Mouse (Mus musculus) forebrain, embryonic 15.5 days (tissue): ENCODE results near the gene Tmem230. TPM values are rescaled to one million over a fixed set of nuclear protein-coding genes. Genes with fewer than 3 reads are reported as not detected.

ENCODE experiments used
- ATAC-seq: fragments of 200-750 bp; cut with Nextera tagmentation; replicated peaks from 2 replicates; pipeline ENCODE4 v1.8.0; 2017; ENCODE audit warnings: mild to moderate bottlenecking, moderate TSS enrichment, moderate library complexity
- H3K27ac ChIP-seq: fragments of 300-500 bp; sonication (generic); replicated peaks from 2 replicates; pipeline ENCODE4 v1.5.1; 2015; ENCODE audit warnings: mild to moderate bottlenecking, inconsistent platforms
- H3K27me3 ChIP-seq: fragments of 300-500 bp; sonication (generic); 2 replicates; pipeline ENCODE4 v1.6.1; 2015; ENCODE audit warnings: inconsistent platforms
- H3K36me3 ChIP-seq: fragments of 300-500 bp; sonication (generic); 2 replicates; pipeline ENCODE4 v1.6.1; 2015; ENCODE audit warnings: mild to moderate bottlenecking, inconsistent platforms
- H3K4me1 ChIP-seq: fragments of 300-500 bp; sonication (generic); 2 replicates; pipeline ENCODE4 v1.6.1; 2015; ENCODE audit warnings: inconsistent platforms
- H3K4me2 ChIP-seq: fragments of 300-500 bp; sonication (generic); replicated peaks from 2 replicates; pipeline ENCODE4 v1.6.1; 2015; ENCODE audit warnings: mild to moderate bottlenecking, inconsistent platforms
- H3K4me3 ChIP-seq: fragments of 300-500 bp; sonication (generic); 2 replicates; pipeline ENCODE4 v1.5.1; 2015; ENCODE audit warnings: mild to moderate bottlenecking, inconsistent platforms
- H3K9ac ChIP-seq: fragments of 300-500 bp; sonication (generic); replicated peaks from 2 replicates; pipeline ENCODE4 v1.6.1; 2015; ENCODE audit warnings: mild to moderate bottlenecking, inconsistent platforms
- H3K9me3 ChIP-seq: fragments of 300-500 bp; sonication (generic); 2 replicates; pipeline ENCODE4 v1.6.1; 2016; ENCODE audit warnings: inconsistent platforms
- WGBS: fragments of 180-500 bp; shearing (Covaris S2); methylation state at CpG from one replicate; pipeline ENCODE4 v1.1.7; 2015; ENCODE audit warnings: mixed read lengths; 5-methylcytosine and 5-hydroxymethylcytosine counted together
- polyA plus RNA-seq: library from polyadenylated mRNA; unstranded; fragments of >200 nt; fragmentation: Nextera tagmentation; extraction: Ambion mirVana; gene quantifications from 2 replicates; pipeline ENCODE4 v1.2.1, GENCODE M21; 2015

Tmem230 gene
- polyA plus RNA-seq, 1 experiment from 2014 or later = 47.2 TPM

DNA sequence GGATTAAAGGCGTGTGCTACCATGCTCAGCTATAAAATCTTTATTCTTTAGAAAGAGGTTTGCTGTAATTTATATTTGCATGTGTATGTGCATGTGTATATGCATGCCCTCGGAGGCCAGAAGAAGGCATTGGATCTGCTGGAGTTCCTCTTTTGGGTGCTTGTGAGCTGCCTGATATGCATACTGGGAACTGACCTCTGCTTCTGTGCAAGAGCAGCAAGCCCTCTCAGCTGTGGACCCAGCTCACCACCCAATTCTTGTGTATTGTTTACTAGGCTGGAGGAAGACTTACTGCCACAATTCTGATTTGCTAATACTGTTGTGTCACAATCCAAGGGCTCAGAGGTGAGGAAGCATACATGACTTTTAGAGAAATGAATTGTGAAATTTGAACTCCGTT, 18.5 kb upstream of the Tmem230 start:
- Histone ChIP-seq H3K9ac (no peak overlapping the region), H3K27ac (no peak overlapping the region), H3K27me3 (no peaks in the 10 kb centered on the region), H3K4me3 (no peak overlapping the region), H3K4me1 (peaks cover 17% of the 10 kb centered on the region), H3K36me3 (no peaks in the 10 kb centered on the region), H3K9me3 (no peaks in the 10 kb centered on the region), H3K4me2 (no peak overlapping the region)
- no peak for ATAC-seq
- 90% methylated on average over 3 of the region's 3 CpGs for WGBS

DNA sequence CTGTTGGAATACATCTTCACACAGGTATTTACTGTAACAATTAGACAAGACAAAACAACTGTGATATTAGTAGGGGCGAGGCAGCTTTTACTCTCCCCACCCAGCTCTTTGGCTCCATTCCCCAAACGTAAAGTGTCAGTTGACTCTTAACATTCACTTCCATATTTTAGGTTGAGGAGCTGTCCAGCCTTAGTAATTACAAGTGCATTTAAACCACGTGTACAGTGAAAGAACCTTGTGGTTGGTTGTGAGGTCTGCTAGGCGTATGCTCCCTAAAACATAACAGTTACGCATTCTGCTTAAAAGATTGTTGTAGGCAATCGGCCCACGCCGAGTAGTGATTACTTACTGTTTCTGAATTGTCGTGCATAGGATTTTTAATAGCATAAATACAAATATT, 17.6 kb upstream of the Tmem230 start:
- no peak for ATAC-seq
- Histone ChIP-seq H3K4me2 (no peak overlapping the region), H3K4me1 (peaks cover 17% of the 10 kb centered on the region), H3K27me3 (no peaks in the 10 kb centered on the region), H3K9ac (no peak overlapping the region), H3K9me3 (no peaks in the 10 kb centered on the region), H3K27ac (no peak overlapping the region), H3K36me3 (no peaks in the 10 kb centered on the region), H3K4me3 (no peak overlapping the region)
- WGBS = 91% methylated on average over 9 of the region's 9 CpGs

DNA sequence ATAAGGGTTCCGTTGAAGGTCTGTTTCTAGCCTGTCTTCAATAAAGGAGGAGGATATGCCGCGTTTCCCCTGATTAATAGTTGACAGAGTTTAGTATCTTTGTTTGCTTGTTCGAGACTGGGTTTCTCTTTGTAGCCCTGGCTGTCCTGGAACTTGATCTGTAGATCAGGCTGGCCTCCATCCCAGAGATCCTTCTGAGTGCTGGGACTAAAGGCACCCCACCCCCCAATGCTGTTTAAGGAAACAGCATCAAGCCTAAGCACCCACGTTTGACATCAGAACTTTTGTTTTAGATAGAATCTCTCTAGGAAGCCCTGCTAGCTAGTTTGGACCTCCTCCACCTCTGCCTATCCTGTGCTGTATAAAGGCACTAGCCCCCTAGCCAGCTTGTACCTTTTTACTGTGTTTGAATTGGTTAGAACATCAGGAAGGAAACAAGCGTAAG, 16.7 kb upstream of the Tmem230 start:
- Histone ChIP-seq H3K4me2 (peak overlapping the region; percentile 61), H3K4me1 (peaks cover 17% of the 10 kb centered on the region), H3K9ac (peak overlapping the region; percentile 92), H3K4me3 (peak overlapping the region; percentile 95), H3K36me3 (no peaks in the 10 kb centered on the region), H3K27me3 (no peaks in the 10 kb centered on the region), H3K9me3 (no peaks in the 10 kb centered on the region), H3K27ac (0 out of 2 replicates have a peak overlapping the region, but pooled peaks have one; percentile 76)
- ATAC-seq = no peak
- WGBS = 13% methylated on average over 6 of the region's 6 CpGs

DNA sequence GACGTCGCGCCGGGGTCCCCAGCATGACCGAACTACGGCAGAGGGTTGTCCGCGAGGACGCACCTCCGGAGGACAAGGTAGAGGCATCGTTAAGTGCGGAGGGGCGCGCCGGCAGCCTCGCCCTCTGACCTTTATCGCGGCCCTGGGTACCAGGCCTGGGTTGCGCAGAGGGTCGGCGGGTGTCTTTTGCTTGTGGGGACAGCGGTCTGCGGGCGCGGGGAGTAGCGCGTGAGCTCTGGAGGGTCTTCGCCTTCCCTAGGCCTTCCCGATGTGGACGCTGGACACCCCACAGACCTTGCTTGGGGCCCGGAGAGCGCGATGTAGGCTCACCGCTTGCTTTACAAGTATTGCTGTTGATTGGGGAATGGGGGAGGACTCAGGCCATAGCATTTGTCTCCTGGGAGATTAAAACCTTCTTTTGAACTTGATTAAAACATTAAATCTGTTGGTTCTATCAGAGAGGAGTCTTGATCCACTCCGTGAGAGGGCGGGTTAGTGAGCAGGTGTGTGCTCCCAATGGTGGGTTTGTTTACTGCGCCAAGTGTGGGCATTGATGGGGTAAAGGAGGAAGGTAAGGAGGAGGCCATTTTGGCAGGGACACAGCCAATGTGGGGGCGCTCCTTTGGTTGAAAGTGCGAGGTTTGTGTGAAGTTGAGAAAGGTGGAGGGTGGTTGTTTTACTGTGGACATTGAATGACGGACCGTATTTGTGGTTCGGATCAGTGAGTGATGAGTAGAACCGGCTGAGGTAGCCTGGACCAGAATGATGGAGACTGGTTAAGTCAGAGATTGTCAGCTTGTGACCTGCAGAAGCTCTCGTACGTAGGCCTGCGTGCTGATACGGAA, 16.0 kb upstream of the Tmem230 start:
- peak overlapping the region; percentile 95 for H3K4me3 ChIP-seq
- H3K27ac ChIP-seq = peak overlapping the region; percentile 76
- peak; percentile 20; the same call in 1 of the 2 replicates for ATAC-seq
- H3K36me3 ChIP-seq = no peaks in the 10 kb centered on the region
- no peaks in the 10 kb centered on the region for H3K27me3 ChIP-seq
- H3K9me3 ChIP-seq = no peaks in the 10 kb centered on the region
- H3K9ac ChIP-seq = peak overlapping the region; percentile 92
- under 1% methylated on average over 47 of the region's 47 CpGs for WGBS
- peak overlapping the region; percentile 61 for H3K4me2 ChIP-seq
- H3K4me1 ChIP-seq = peaks cover 17% of the 10 kb centered on the region

DNA sequence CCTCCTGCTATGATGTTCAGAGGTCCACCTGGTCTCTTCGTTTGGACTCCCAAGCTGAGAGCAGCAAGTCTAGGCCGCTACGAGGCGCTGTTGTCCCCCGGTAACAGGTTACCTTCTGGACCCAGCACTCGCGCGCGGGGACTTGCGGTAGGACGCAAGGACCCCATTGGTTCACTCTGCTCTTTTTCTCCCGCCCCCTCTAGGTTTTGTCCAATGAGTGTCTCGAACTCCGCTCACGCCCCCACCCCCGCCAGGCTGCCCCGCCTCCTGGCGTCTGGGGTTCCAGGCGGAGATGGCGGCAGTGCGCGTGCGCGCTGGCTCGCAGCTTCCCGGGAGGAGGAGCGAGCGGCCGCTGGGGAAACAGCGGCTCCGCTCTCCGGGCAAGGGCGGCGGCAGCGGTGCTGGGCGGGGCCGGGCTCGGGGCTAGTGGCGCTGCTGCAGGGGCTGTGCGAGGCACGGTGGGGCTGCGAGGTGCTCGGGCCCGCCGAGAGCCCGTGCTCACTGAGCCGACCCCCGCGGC, 15.3 kb upstream of the Tmem230 start, which contains the start of gene Cds2:
Gene Cds2 (plus strand): TSS at position 270 of the 520 bp plus-strand sequence.
- Histone ChIP-seq H3K9me3 (no peaks in the 10 kb centered on the region), H3K4me3 (peak within 1 kb of the TSS; percentile 95), H3K9ac (peak within 1 kb of the TSS; percentile 92), H3K36me3 (no peaks in the 10 kb centered on the region), H3K4me1 (peaks cover 17% of the 10 kb centered on the region), H3K4me2 (peak within 1 kb of the TSS; percentile 61), H3K27ac (peak within 1 kb of the TSS; percentile 76), H3K27me3 (no peaks in the 10 kb centered on the region)
- ATAC-seq = peak; percentile 99
- 1% methylated on average over 48 of the region's 49 CpGs for WGBS

DNA sequence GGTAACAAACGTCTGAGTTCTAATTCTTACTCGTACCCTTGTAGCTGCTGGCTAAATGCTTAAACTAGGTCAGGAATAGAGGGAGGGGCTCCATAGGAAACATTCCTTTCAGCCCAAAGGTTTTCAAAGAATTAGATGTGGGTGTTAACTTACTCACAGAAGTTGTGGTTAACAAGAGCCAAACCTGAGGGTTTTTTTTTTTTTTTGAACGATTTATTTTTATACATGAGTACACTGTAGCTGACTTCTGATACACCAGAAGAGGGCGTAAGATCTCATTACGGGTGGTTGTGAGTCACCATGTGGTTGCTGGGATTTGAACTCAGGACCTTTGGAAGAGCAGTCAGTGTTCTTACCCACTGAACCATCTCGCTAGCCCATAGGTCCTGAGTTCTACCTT, 14.6 kb upstream of the Tmem230 start:
- Histone ChIP-seq H3K36me3 (no peaks in the 10 kb centered on the region), H3K9me3 (no peaks in the 10 kb centered on the region), H3K4me2 (peak overlapping the region; percentile 55; the same call in 1 of the 2 replicates), H3K4me3 (no peak overlapping the region; the same call in 1 of the 2 replicates), H3K9ac (no peak overlapping the region), H3K27me3 (no peaks in the 10 kb centered on the region), H3K27ac (0 out of 2 replicates have a peak overlapping the region, but pooled peaks have one; percentile 47), H3K4me1 (peaks cover 17% of the 10 kb centered on the region)
- whole genome bisulfite sequencing = 74% methylated on average over 6 of the region's 6 CpGs
- no peak for ATAC-seq

DNA sequence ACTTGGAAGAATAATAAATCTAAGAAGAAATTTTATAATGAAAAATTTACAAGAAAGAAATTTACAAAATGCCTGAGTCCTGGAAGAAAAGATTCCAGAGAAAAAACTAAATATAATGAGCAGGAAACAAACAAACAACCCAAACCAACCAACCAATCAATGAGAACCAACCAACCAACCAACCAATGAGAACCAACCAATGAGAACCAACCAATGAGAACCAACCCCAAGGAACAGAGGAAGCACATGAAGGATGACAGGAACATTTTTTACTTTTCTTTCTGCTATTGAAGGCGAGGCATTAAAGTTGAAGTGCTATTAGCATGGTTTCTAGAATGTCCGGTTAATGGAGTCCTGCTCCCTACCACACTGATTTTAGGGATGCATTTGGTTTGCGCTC, 13.0 kb upstream of the Tmem230 start:
- Histone ChIP-seq H3K4me1 (peaks cover 17% of the 10 kb centered on the region), H3K9ac (no peak overlapping the region), H3K36me3 (no peaks in the 10 kb centered on the region), H3K27ac (no peak overlapping the region), H3K4me3 (no peak overlapping the region), H3K27me3 (no peaks in the 10 kb centered on the region), H3K4me2 (no peak overlapping the region), H3K9me3 (no peaks in the 10 kb centered on the region)
- 97% methylated on average over 3 of the region's 3 CpGs for WGBS
- ATAC-seq = no peak

DNA sequence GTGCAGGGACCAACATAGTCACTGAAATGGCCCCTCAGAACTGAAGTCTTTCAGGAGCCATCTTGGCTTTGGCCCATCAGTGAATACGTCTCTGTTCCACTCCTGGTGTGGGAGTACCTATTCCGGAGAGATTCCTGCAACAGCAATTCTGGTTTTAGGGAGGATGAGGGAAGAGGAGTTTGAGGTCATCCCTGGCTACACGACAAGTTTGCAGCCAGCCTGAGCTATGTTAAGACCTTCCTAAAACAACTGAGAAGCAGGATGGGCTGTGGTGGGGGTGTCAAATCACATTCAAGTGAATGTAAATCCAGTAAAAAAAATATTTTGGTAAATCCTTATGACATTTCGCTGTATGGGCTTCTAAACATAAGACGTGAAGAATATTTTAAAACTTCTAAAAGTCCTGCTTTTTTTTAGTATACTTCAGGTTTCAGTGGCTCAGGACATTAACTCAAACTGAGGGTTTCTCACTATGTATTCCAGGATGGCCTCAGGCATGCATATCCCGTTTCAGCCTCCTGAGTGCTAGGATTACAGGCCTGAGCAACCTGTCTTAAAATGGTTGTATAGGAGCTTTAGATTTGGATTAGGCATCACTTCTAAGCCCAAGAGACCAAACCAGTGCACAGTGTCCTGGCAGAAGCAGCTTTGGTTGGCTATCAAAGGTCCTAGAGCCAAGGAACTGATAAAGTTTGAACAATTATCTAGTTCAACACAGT, 9.9 kb upstream of the Tmem230 start:
- no peak overlapping the region for H3K4me3 ChIP-seq
- 93% methylated on average over 6 of the region's 6 CpGs for WGBS

DNA sequence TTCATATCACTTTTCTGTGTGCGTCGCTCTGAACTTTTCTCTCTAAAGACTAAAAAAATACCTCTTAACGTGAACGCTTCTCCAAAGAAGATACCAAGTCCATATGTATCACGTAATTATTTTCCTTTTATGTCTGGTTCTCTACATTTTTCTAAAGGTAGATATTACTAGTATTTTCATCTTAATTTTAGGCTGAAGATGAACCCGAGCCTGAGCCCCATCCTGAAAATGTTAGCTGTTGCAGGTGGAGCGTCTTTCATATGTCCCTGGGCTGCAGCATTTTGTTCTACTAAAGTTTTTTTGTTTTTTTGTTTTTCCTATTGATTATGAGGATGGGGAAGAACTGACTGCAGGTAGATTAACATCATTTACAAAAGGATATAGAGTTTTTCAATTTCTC, 6.0 kb upstream of the Tmem230 start:
- Histone ChIP-seq H3K27ac (peak overlapping the region; percentile 86; the same call in 1 of the 2 replicates), H3K4me3 (peak overlapping the region; percentile 58), H3K4me1 (peaks cover 34% of the 10 kb centered on the region), H3K9ac (peak overlapping the region; percentile 49), H3K27me3 (no peaks in the 10 kb centered on the region), H3K9me3 (no peaks in the 10 kb centered on the region), H3K36me3 (peaks cover 18% of the 10 kb centered on the region; the same call in 1 of the 2 replicates), H3K4me2 (peak overlapping the region; percentile 57)
- WGBS = under 1% methylated on average over 7 of the region's 7 CpGs
- ATAC-seq = no peak

More for the DNA sequence above, 9.9 kb upstream of the Tmem230 start:
- Histone ChIP-seq H3K4me1 (peaks cover 5% of the 10 kb centered on the region; the same call in 1 of the 2 replicates), H3K4me2 (no peak overlapping the region), H3K36me3 (no peaks in the 10 kb centered on the region), H3K9ac (no peak overlapping the region), H3K27ac (no peak overlapping the region), H3K9me3 (no peaks in the 10 kb centered on the region), H3K27me3 (no peaks in the 10 kb centered on the region)
- ATAC-seq = no peak

DNA sequence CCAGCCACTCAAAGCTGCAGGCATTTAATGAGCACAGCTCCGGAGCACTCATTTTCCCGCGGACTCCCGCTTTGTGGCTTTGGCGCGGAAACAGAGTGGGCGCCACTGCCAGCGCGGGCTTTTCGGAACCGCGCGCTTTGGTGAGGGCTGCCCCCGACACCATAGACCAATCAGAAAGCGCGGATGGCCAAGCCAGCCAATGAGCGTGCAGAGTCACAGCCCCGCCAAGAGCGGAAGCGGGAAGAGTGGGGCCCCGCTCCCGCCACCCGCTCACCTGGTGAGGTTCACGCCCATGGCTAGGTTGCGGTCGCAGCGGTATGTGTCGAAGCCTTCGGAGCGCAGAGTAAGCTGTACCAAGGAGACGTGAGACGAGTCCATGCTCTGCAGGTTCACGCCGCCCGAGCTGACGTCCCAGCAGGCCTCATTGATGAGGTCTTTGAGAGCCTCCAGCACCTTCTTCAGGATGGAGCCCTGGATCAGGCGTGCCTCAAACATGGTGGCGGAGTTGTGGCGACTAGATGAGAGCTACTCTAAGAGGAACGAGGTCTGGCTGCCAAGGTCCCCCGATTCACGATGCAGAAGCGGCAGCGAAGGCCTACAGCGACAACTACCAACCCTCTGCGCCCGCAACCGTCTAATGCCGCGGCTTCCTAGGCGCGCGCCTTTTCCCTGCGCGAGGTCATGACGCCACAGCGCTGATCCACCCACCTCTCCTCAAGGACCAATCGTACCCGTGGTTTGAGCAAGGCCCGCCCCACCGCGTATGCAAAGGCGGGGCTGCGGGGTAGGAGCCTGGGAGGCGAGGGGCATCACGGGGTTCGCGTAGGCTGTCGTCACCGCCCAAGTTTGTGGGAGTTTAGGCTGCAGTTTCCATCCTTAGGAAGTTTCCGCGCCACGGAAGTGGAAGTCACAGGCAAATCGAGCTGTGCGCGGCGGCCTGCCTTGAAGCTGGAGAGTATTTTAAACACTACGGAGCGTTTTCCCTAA, 5.2 kb upstream of the Tmem230 start, which contains the start of gene Pcna:
Gene Pcna (minus strand): TSS at position 773 of the 987 bp plus-strand sequence.
- peak within 1 kb of the TSS; percentile 58 for H3K4me3 ChIP-seq

DNA sequence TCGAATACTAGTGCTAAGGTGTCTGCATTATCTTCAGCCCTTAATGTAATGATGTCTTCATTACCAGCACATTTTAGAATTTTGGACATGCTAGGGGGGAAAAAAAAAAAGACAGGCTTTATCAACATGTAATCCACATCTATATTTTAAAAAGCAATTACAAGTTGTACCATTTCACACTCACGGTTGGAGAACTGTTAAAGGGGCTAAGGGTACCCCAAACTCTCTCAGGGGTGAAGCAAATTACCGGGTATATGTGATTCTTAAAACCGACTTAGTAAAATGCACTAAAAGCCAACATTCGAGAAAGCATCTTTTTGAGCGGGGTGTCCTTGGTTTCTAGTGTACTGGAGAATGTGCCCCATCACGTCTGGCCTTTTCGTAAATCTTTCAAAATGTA, 4.3 kb upstream of the Tmem230 start:
- Histone ChIP-seq H3K9me3 (no peaks in the 10 kb centered on the region), H3K36me3 (peaks cover 18% of the 10 kb centered on the region; the same call in 1 of the 2 replicates), H3K4me3 (peak overlapping the region; percentile 58), H3K4me1 (peaks cover 45% of the 10 kb centered on the region), H3K27me3 (no peaks in the 10 kb centered on the region), H3K27ac (no peak overlapping the region), H3K9ac (peak overlapping the region; percentile 49), H3K4me2 (peak overlapping the region; percentile 57)
- WGBS = 10% methylated on average over 8 of the region's 8 CpGs
- no peak for ATAC-seq

More for the DNA sequence above, 5.2 kb upstream of the Tmem230 start, which contains the start of gene Pcna:
- no peaks in the 10 kb centered on the region for H3K9me3 ChIP-seq
- peak within 1 kb of the TSS; percentile 57 for H3K4me2 ChIP-seq
- H3K27ac ChIP-seq = peak within 1 kb of the TSS; percentile 86
- peaks cover 42% of the 10 kb centered on the region for H3K4me1 ChIP-seq
- WGBS = under 1% methylated on average over 79 of the region's 79 CpGs
- no peaks in the 10 kb centered on the region for H3K27me3 ChIP-seq
- peaks cover 18% of the 10 kb centered on the region; the same call in 1 of the 2 replicates for H3K36me3 ChIP-seq
- peak; percentile 99 for ATAC-seq
- H3K9ac ChIP-seq = peak within 1 kb of the TSS; percentile 49
